Mouse (Mus musculus) heart, embryonic 10.5 days (tissue): Measurements from ENCODE around the gene Nrbf2. TPM values are rescaled to one million over a fixed set of nuclear protein-coding genes. Genes with fewer than 3 reads are reported as not detected.

Experiments
- DNase-seq: peaks from one replicate; pipeline ENCODE4 v3.0.0-alpha.2; 2017; ENCODE audit warnings: low spot score
- H3K27ac ChIP-seq: fragments of 300-500 bp; sonication (generic); 2 replicates; pipeline ENCODE4 v1.5.1; 2016; ENCODE audit warnings: mild to moderate bottlenecking
- H3K27me3 ChIP-seq: fragments of 300-500 bp; sonication (generic); 2 replicates; pipeline ENCODE4 v1.6.1; 2016; ENCODE audit warnings: mild to moderate bottlenecking; ENCODE audit not compliant: poor library complexity, insufficient read depth, severe bottlenecking
- H3K36me3 ChIP-seq: fragments of 300-500 bp; sonication (generic); 2 replicates; pipeline ENCODE4 v1.6.1; 2016; ENCODE audit warnings: mild to moderate bottlenecking, moderate library complexity
- H3K4me1 ChIP-seq: fragments of 300-500 bp; sonication (generic); 2 replicates; pipeline ENCODE4 v1.6.1; 2016; ENCODE audit warnings: mild to moderate bottlenecking
- H3K4me3 ChIP-seq: fragments of 300-500 bp; sonication (generic); 2 replicates; pipeline ENCODE4 v1.5.1; 2016; ENCODE audit warnings: mild to moderate bottlenecking, moderate library complexity
- H3K9me3 ChIP-seq: fragments of 300-500 bp; sonication (generic); 2 replicates; pipeline ENCODE4 v1.6.1; 2016; ENCODE audit warnings: mild to moderate bottlenecking, moderate library complexity
- WGBS: fragments of 180-500 bp; shearing (Covaris S2); methylation state at CpG from one replicate; pipeline ENCODE4 v1.1.7; 2016; 5-methylcytosine and 5-hydroxymethylcytosine counted together
- polyA plus RNA-seq: library from polyadenylated mRNA; unstranded; fragments of >200 nt; fragmentation: Nextera tagmentation; extraction: Ambion mirVana; gene quantifications from 2 replicates; pipeline ENCODE4 v1.2.1, GENCODE M21; 2016

Gene Nrbf2
- polyA plus RNA-seq, 1 experiment from 2014 or later = 35.6 TPM

GRCm38 (mm10) chr10:67225528-67225927 lies 59.6 kb downstream of the Nrbf2 start:
- no peak for DNase-seq
- Histone ChIP-seq H3K27ac (no peak overlapping the region), H3K4me3 (no peak overlapping the region), H3K9me3 (no peaks in the 10 kb centered on the region), H3K4me1 (peaks cover 6% of the 10 kb centered on the region; the same call in 1 of the 2 replicates), H3K36me3 (peaks cover 51% of the 10 kb centered on the region), H3K27me3 (no peaks in the 10 kb centered on the region)
- 86% methylated on average over 6 of the region's 6 CpGs for WGBS

DNA sequence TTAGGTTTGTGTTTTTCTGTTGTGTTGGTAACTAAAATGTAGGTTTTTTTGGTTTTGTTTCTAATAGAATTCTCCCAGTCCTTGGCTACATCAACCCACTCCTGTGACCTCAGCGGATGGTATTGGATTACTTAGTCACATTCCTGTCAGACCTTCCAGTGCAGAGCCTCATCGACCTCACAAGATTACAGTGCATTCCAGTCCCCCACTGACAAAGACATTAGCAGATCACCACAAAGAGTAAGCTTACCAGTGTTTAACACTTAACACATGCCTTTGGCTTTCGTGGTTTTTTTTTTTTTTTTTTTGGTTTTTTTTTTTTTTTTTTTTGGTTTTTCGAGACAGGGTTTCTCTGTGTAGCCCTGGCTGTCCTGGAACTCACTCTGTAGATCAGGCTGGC lies 61.2 kb downstream of the Nrbf2 start:
- Histone ChIP-seq H3K36me3 (peaks cover 57% of the 10 kb centered on the region), H3K27ac (no peak overlapping the region), H3K9me3 (no peaks in the 10 kb centered on the region), H3K27me3 (no peaks in the 10 kb centered on the region), H3K4me3 (no peak overlapping the region), H3K4me1 (peaks cover 6% of the 10 kb centered on the region; the same call in 1 of the 2 replicates)
- DNase-seq = no peak
- 32% methylated on average over 3 of the region's 4 CpGs for WGBS

GRCm38 (mm10) chr10:67221284-67221683 lies 63.8 kb downstream of the Nrbf2 start:
- H3K27me3 ChIP-seq = no peaks in the 10 kb centered on the region
- peaks cover 56% of the 10 kb centered on the region for H3K36me3 ChIP-seq
- peaks cover 6% of the 10 kb centered on the region; the same call in 1 of the 2 replicates for H3K4me1 ChIP-seq
- no peaks in the 10 kb centered on the region for H3K9me3 ChIP-seq
- 40% methylated on average over 5 of the region's 5 CpGs for WGBS
- H3K4me3 ChIP-seq = no peak overlapping the region
- DNase-seq = no peak
- no peak overlapping the region for H3K27ac ChIP-seq

DNA sequence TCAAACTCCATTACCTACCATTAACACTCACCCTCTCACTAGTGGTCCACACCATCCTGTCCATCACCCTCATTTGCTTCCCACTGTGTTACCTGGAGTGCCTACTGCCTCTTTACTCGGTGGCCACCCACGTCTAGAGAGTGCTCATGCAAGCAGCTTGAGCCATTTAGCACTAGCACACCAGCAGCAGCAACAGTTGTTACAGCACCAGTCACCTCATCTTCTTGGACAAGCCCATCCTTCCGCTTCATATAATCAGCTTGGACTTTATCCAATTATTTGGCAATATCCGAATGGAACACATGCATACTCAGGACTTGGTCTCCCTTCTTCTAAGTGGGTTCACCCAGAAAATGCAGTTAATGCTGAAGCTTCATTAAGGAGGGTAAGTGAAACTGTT lies 64.9 kb downstream of the Nrbf2 start:
- no peak for DNase-seq
- H3K27me3 ChIP-seq = no peaks in the 10 kb centered on the region
- 89% methylated on average over 4 of the region's 4 CpGs for WGBS

DNA sequence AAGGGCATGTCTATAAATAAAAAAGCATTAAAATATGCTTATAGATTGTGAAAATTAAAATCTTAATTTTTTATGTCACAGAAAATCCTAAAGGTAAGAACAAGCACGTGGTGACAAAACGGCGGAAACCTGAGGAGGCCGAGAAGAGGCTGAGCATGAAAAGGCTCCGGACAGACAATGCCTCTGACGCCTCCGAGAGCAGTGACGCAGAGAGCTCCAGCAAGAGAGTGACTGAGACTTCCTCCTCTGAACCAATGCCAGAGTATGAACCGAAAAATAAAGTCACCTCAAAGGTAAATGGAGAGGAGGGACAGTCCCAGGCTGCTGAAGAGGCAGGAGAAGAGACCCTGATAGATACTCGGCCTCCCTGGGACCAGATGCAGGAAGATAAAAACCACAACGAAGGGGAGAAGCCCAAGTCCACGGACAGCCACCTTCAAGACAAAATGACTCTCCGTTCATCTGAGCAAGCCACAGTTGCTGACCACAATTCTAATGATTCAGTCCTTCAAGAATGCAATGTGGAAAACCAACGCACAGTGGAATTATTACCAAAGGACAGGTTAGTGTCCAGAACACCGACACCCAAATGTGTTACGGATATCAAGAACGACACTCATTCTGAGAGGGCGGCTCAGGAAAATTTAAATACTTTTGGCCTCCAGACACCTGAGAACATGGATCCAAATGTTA lies 66.1 kb downstream of the Nrbf2 start:
- no peak for DNase-seq
- 89% methylated on average over 18 of the region's 18 CpGs for WGBS
- H3K9me3 ChIP-seq = no peaks in the 10 kb centered on the region
- no peak overlapping the region for H3K4me3 ChIP-seq
- H3K27me3 ChIP-seq = no peaks in the 10 kb centered on the region
- H3K4me1 ChIP-seq = peaks cover 7% of the 10 kb centered on the region; the same call in 1 of the 2 replicates
- H3K27ac ChIP-seq = no peak overlapping the region
- peaks cover 35% of the 10 kb centered on the region for H3K36me3 ChIP-seq

More for the DNA sequence above, 64.9 kb downstream of the Nrbf2 start:
- Histone ChIP-seq H3K4me1 (peaks cover 6% of the 10 kb centered on the region; the same call in 1 of the 2 replicates), H3K36me3 (peaks cover 46% of the 10 kb centered on the region), H3K9me3 (no peaks in the 10 kb centered on the region), H3K27ac (no peak overlapping the region), H3K4me3 (no peak overlapping the region)

DNA sequence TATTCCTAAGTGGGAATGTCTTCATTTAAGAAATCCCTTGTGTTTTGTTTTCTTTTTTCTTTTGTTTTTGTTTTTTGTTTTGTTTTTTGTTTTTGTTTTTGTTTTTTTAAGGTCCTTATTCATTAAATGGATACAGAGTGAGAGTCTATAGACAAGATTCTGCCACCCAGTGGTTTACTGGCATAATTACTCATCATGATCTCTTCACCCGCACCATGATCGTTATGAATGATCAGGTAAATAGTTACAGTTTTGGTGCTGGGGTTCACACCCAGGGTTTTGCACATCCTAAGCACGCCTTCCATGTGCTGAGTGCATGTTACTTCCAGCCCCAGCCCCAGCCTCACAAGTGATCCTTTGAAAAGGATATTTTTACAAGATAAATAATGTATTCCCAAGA lies 68.2 kb downstream of the Nrbf2 start:
- H3K36me3 ChIP-seq = peaks cover 33% of the 10 kb centered on the region
- 83% methylated on average over 3 of the region's 3 CpGs for WGBS
- no peak overlapping the region for H3K27ac ChIP-seq
- no peaks in the 10 kb centered on the region for H3K27me3 ChIP-seq
- H3K4me1 ChIP-seq = peaks cover 8% of the 10 kb centered on the region; the same call in 1 of the 2 replicates
- no peaks in the 10 kb centered on the region for H3K9me3 ChIP-seq
- DNase-seq = no peak
- no peak overlapping the region for H3K4me3 ChIP-seq

Other genes with a start within 250 kb of the Nrbf2 start
- 27.8 and 30.4 TPM in 2 replicates for gene Jmjd1c, start 189.2 kb downstream of the Nrbf2 start, polyA plus RNA-seq
- gene Reep3, start 188.4 kb downstream of the Nrbf2 start, polyA plus RNA-seq = 21.2 and 26.1 TPM in 2 replicates